Mouse (Mus musculus) frontal cortex, adult (tissue): Measurements from ENCODE around the gene Itga10.
A peak's percentile ranks its signal among the peaks of the same experiment; 100 is the strongest.
"Not testable (repeated sequence)": the region's sequence is repeated elsewhere in the genome, so short reads cannot be mapped to it uniquely, and the experiment has no call there.

Experiments used
- ATAC-seq: cut with Nextera tagmentation; 2 replicates; pipeline ENCODE4 v1.9.2; 2017; ENCODE audit warnings: mild to moderate bottlenecking, moderate library complexity, mixed read lengths; ENCODE audit not compliant: low TSS enrichment

The Itga10 gene

DNA sequence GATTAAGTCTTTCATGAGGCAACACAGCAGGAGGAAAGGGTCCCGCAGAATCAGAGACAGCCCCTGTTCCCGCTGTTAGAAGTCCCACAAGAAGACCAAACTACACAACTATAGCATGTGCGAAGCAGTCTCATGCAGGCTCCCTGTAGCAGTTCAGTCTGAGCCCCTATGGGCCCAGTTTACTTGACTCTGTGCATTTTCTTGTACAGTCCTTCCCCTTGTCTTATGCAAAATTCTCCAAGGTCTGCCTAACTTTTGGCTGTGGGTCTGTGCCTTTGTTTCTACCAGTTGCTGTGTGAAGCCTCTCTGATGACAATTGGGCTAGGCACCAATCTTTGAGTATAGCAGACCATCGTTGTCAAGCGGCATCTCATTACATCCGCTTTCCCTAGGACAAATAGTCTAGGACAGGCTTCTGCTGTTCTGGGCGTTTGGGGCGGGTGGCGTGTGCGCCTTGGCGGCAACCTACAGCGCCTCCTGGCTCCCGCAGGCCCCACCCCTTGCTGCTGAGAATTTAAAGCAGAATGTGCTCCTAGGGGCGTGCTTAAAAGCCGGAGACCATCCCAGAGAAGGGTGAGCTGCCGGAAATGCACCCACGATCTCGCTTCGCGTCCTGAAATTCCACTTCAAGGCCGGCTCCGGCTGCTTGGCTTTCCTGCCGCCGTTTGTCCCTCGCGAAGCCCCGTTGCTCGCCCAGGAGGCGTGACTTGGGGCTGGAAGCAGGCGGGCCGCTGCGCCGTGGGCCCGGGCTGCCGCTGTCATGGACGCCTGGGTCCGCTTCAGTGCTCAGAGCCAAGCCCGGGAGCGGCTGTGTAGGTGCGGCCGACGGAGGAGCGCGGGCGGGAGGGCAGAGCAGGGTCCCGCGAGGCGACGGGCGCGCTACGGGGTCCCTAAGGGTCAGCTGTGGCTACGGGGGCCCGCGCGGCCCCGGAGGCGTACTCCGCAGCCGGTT is 10.2 kb upstream of the Itga10 start, which contains the start of the genes Pex11b and Gm42957:
TSS of gene Pex11b (plus strand) at position 449 of the 952 bp plus-strand sequence.
TSS of gene Gm42957 (plus strand) at position 547 of the 952 bp plus-strand sequence.
- ATAC-seq = peak; percentile 86

- peak; percentile 8; the same call in 1 of the 2 replicates for ATAC-seq
Measured at GRCm38 (mm10) chr3:96635906-96636305, 9.5 kb upstream of the Itga10 start.

DNA sequence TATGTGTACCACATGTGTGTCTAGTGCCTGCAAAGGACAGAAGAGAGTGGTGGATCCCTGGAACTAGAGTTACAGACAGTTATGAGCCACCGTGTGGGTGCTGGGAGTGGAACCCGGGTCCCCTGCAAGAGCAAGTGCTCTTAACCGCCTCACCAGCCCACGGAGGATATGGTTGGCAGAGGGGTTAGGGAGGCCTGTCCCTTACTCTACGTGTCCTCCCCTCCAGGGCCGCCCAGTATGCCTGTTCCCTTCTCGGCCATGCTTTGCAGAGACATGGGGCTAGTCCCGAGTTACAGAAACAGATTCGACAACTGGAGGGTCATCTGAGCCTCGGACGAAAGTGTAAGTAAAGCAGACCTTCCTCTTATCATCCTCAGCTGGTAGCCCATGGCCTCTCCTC is 8.9 kb upstream of the Itga10 start:
- ATAC-seq = no peak

- ATAC-seq = 0 out of 2 replicates have a peak, but pooled peaks have one; percentile 36
Measured at GRCm38 (mm10) chr3:96639219-96639618, 6.2 kb upstream of the Itga10 start.

DNA sequence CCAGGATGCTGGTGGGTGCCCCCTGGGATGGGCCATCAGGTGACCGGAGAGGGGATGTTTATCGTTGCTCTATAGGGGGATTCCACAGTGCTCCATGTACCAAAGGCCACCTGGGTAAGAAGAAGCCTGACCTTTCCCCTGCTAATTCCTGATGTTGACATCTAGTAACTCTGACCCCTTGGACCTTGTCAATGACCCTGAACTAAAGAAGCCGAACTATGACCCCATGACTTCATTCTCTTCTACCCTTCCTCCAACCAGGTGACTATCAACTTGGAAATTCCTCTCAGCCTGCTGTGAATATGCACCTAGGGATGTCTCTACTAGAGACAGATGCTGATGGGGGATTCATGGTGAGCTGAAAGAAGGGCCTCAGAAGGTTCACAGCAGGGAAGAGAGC is 2.0 kb downstream of the Itga10 start:
- ATAC-seq = no peak

GRCm38 (mm10) chr3:96660901-96661300 is 15.5 kb downstream of the Itga10 start:
- ATAC-seq = no peak

GRCm38 (mm10) chr3:96662731-96663316 is 17.4 kb downstream of the Itga10 start:
- no peak for ATAC-seq

- peak; percentile 94 for ATAC-seq
Measured at GRCm38 (mm10) chr3:96663432-96664239, 18.3 kb downstream of the Itga10 start.

DNA sequence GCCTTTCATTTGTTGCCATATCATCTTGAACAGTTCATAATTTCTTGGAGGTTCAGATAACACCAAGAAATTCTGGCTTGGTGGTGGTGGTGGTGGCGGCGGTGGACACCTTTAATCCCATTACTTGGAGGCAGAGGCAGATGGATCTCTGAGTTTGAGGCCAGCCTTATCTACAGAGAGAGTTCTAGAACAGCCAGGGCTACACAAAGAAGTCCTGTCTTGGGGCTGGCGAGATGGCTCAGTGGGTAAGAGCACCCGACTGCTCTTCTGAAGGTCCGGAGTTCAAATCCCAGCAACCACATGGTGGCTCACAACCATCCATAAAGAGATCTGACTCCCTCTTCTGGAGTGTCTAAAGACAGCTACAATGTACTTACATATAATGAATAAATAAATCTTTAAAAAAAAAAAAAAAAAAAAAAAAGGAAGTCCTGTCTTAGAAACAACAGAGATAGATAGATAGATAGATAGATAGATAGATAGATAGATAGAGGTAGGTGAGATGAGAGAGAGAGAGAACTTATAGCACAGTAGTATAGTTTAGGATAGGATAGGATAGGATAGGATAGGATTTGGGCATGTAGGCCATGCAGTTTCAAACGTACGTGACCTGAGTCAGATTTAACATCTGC is 20.5 kb downstream of the Itga10 start:
- not testable (repeated sequence) for ATAC-seq

GRCm38 (mm10) chr3:96666916-96667315 is 21.5 kb downstream of the Itga10 start:
- ATAC-seq = no peak

- no peak for ATAC-seq
Measured at GRCm38 (mm10) chr3:96667316-96667715, 21.9 kb downstream of the Itga10 start.

- no peak for ATAC-seq
Measured at GRCm38 (mm10) chr3:96668424-96669067, 23.2 kb downstream of the Itga10 start.

- peak; percentile 90 for ATAC-seq
Measured at GRCm38 (mm10) chr3:96669727-96670468, 24.5 kb downstream of the Itga10 start, which contains the start of gene Ankrd35. Gene Ankrd35, plus strand, starts transcription at chr3:96670131.

DNA sequence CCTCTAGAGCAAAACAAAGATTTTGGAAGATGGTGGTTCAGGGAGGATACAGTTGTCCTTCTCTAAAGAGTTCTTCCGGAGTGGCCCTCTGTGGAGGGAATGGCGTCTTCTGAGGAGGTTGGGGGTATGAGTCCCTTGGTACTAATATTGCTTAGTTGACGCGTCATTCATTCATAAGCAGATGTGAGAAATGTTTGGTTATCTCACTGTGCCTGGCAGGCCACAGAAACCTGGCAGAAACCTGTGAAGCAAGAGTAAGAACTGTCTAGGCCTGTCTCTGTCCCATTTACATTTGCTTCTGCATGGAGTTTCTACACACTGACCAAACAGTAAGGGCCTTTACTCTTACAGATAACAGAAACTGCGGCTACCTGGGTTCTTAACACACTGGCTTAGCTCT is 26.1 kb downstream of the Itga10 start:
- ATAC-seq = no peak

- ATAC-seq = no peak
Measured at GRCm38 (mm10) chr3:96673514-96673913, 28.1 kb downstream of the Itga10 start.

DNA sequence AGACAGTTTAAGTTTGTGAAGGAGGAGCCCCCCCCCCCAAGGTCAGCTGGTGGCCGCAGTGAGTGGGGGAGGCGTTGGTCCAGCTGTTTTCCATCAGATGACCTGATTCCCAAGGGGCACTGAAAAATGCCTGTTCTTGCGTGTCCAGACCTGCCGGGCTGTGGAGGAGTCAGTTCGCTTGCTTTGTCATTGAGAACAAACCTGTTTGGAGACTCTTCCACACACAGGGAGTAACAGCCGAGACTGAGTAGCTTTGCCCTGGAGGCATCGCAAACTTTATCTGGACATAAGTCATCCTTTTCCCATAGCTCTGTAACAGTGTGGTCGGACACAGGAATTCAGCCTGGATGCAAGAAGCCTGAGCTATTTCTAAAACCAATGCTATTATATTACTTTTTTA is 29.1 kb downstream of the Itga10 start:
- ATAC-seq = no peak

- no peak for ATAC-seq
Measured at GRCm38 (mm10) chr3:96675171-96675570, 29.8 kb downstream of the Itga10 start.

- no peak for ATAC-seq
Measured at GRCm38 (mm10) chr3:96675690-96676089, 30.3 kb downstream of the Itga10 start.

- ATAC-seq = no peak
Measured at GRCm38 (mm10) chr3:96678456-96678855, 33.1 kb downstream of the Itga10 start.

- no peak for ATAC-seq
Measured at GRCm38 (mm10) chr3:96679159-96679674, 33.8 kb downstream of the Itga10 start.
